Mouse (Mus musculus) small intestine, adult 2 months (tissue): ENCODE data around the gene Itga2.

Source experiments
- CTCF ChIP-seq: fragments of 200-500 bp; IDR thresholded peaks from 2 replicates; pipeline ENCODE4 v1.5.1; 2012; ENCODE audit warnings: low read depth, mild to moderate bottlenecking, control low read depth, inconsistent platforms, low read length, moderate library complexity, mixed read lengths; ENCODE audit not compliant: insufficient replicate concordance, insufficient read length; ENCODE audit errors: extremely low read depth
- POLR2A ChIP-seq: fragments of 200-500 bp; IDR thresholded peaks from 2 replicates; pipeline ENCODE4 v1.6.1; 2012; ENCODE audit warnings: low read depth, mild to moderate bottlenecking, control low read depth, inconsistent platforms, low read length, moderate library complexity

- TF ChIP-seq POLR2A (no peak), CTCF (no peak)
These were observed 40.0 kb upstream of the Itga2 start for GRCm38 (mm10) chr13:114971905-114972304.
